Mouse (Mus musculus): Measurements from ENCODE around the gene Nfix.

Gene Nfix

DNA sequence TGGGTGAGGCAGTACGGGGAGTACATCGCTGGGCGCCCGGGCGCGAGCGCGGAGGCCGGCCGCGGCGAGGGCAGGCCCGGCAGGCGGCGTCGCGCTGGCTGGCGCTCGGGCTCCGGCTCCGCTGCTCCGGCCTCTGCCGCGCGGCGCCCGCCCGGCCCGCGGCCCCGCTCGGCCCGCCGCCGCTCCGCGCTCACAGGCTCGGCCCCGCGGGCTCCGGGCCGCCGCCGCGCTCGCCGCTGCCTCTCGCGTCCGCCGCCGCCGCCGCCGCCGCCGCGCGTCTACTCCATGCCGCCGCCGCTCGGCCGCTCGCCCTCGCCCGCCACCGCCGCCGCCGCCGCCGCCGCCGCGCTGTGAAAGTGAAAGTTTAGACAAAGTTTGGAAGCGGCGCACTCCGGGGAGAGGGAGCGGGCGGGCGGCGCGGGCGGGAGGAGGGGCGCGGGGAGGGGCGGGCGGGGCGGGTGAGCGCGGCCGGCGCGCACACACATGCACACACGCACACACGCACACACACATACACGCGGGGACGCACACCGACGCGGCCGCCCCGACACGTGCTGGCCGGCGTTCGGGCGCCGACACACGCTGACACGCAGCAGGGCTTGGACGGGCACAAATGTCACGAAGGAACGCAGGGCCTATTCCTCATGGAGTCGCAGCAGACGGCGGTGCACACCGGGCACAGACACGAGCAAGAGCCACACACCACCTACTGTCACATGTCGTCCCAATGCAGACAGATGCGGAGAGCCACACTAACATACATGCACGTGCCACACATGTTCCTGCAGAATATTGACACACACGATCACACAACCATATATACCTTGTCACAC lies at the start of gene Nfix:
TSS of gene Nfix (minus strand) at position 346 of the 833 bp plus-strand sequence.
- DNase-seq (ENCODE audit: low spot score) = peak; percentile 43

DNA sequence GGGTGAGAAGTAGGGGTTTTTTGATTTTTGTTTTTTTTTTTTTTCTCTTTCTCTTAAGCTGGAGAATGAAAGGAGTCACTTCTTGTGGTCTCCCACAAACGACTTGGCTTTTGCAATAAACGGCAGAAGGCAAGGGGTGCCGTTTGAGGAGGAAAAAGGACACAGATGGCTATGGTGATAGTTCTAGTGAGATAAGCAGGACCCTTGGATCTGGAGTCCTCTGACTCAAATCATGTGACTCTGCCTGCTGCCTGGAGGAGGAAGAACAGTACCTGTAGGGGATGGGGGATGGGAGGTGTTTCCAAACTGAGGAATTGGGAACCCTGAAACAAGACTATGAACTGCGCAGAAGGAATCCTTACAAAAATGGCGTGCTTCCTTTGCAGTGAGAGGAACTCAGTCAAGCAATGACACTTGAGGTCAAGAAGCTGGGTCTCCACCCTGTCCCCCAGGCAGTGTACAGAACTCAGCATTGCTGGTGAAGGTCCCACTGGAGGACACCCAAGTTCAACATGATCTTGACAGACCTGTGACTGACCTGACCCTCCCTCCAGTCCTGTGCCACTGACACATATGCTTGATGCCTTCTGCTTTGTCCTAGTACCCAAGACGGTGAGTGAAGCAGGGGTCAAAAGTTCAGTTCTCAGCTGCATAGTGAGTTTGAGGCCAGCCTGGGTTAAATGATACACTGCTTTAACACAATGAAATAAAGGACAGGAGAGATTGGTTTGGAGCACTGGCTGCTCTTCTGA lies 47.7 kb upstream of the Nfix start:
- peak; percentile 41 for DNase-seq (ENCODE audit: low spot score)

DNA sequence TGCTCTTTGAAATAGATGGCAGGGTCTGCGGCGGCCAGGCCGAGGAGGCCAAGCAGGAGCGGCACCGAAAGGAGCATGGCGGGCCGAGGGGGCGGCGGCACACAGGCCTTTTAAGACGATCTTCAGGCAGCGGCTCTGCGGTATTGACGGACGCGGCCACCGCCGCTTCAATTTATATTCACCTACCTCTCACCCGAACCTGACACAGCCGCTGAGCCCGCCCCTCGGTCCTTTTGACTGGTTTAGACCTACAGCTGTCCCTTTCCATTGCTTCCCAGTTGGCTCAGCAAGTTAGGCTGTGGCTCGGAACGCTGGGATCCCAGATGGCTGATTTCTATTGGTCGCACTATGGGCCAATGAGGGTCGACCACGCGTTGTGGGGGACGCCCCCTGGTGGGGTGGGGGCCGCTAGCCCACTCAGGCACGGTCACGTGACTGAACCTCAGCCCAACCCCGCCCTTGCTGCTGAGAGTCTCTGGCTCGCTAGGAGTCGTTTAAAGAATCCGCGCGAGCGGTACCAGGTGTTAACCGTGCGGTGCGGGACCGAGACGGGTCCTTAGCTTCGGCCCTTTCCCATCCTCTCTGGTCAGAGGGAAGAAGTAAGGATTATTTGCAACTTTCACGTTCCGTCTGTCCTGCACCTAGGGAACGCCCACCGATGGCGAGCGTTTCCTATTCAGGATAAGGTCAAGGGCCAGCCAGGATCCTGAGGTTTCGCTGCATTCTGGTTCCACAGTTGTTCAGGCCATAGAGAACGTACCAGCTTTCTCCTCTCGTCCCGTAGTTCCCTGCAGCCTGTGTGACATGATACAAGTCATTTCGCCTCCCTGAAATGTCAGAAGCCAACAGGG lies 46.8 kb upstream of the Nfix start, which contains the start of gene Calr:
TSS of gene Calr (minus strand) at position 213 of the 851 bp plus-strand sequence.
- DNase-seq (ENCODE audit: low spot score) = peak; percentile 100

DNA sequence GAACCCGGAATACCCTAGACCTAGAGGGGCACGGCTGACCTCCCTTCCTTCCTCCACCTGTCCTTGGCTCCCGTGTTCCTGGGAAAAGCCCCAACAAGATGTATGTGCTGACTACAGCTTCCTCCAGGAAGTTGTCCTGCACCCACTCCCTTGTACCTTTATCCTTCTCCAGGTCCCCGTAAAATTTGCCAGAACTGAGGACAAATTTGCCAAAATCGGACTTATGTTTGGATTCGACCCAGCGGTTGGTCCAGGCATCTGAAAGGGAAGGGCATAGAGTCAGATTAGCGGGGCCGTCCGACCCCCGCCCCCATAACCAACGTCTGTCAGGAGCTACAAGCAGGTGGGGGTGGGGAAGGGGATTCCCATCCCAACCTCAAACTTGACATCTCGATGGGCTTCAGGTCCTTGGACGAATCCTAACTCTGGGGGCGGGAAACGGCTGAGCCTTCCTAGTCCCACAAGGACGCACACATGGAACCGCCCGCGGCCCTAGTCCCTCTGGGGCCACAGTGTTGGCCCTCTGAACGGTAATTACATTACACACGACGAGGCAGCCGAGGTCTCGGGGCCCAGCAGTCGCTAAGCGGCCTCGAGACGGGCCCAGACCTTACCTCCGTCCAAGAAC lies 46.1 kb upstream of the Nfix start:
- DNase-seq (ENCODE audit: low spot score) = no peak

DNA sequence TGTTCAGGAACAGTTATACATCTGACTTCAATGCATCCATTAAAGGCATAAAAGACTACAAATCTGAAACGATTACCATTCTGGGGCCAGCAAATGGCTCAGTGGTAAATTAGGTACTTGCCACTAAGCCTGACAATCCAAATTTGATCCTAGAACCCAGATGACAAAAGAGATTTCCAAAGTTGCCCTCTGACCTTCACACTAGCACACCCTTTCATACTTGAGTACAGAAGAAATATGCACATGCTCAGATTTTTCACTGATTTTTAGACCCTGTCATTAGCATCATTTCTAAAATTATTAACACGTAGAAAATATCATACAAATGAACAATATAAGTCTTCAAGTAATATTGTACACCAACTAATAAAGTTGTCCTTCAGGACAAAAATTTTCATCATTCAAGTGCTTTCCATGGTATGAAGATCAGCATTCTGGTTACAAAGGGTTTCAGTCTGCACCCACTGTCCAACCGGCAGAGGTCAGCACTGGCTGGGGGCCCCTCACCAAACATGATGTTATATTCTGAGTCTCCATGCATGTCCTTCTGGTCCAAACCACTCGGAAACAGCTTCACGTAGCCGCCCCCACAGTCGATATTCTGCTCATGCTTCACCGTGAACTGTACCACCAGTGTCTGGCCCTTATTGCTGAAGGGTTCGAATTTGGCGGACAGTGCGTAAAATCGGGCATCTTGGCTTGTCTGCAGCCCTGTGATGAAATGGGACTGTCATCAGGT lies 45.4 kb upstream of the Nfix start:
- no peak for DNase-seq (ENCODE audit: low spot score)

DNA sequence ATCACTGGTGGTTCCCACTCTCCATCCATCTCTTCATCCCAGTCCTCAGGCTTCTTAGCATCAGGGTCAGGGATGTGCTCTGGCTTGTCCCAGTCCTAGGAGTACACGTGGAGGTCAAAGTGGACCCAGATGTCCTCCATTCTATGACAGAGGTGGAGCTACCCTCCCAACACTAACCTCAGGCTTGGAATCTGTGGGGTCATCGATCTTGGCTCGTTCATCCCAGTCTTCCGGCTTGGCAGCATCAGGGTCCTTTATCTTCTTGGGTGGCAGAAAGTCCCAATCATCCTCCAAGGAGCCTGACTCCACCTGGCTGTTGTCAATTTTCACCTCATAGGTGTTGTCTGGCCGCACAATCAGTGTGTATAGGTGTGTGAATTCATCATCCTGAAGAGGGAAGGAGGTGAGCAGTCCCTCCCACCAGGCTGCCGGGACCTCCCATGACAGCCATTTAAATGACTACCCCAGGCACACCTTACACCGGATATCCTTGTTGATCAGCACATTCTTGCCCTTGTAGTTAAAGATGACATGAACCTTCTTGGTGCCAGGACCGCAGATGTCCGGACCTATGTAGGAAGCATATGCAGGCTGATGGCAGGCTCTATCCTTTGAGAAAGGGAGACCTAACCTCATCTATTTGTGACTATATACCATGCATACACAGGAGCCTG lies 44.4 kb upstream of the Nfix start:
- DNase-seq (ENCODE audit: low spot score) = no peak

DNA sequence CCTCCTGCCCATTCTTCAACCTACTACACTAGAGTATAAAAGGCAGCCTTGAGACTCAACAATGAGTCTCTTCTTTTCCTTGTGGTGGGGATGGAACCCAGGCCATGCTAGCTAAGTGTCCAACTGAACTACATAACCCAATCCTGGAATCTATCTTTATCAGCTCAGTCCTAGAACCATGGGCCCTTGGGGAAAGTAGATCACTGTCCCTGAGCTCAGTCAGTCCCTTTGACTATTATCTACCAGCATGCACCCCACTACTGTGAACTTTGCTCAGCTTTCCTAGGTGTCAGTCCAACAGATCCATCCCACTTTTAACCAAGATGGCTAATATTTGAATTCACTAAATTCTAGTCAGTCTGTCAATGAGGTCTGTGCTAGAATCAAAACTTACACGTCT lies 41.4 kb upstream of the Nfix start:
- DNase-seq (ENCODE audit: low spot score) = no peak

DNA sequence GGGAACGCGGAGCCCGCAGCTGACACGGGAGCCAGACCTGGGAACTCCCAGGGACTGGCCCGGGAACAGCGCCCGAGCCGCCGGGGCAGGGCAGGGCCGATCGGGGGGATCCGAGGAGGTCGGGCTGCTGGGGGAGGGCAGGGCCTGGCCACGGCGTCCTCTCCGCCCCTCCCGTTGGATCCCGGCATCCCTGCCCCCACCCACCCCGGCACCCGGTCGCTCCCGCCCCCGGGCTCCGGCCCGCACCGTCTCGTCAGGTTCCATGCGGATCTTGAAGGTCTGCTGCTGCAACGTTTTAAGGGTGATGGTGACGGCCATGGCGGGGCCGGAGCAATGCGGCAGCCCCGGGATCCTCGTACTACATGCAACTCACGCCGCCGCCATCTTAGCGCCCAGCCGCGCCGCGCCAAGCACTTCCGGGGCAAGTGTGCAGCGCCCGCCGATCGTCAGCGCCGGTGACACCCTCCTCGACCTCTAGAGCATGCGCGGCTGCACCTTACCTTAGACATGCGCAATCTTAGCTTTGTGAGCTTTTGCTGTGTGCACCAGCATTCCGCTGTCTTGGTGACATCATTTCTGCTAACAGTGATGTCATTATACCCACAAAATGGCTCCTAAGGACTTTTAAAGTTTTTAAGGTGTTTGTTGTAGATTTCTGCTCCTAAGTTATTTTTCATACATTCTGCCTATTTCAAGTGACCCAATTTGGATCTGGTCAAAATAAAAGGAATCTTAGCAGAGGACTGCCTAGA lies 40.3 kb upstream of the Nfix start, which contains the start of gene Rad23a:
TSS of gene Rad23a (minus strand) at position 418 of the 752 bp plus-strand sequence.
- DNase-seq (ENCODE audit: low spot score) = peak; percentile 96

DNA sequence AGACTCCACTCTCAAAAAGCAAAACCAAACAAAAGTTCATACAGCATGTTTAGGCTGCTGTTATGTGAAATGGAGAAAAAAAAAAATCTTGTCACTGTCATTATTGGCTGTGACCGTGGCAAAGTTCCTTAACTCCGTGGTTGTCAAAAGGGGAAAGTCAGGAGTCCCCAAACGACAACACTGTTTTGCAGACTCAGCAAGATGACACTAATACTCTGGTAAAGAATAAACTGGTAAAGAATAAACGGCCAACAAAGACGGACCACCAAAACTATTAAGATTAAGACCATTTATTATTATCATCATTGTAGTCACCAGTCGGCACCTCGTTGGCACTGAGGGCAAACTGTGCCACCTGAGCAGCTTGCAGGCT lies 39.7 kb upstream of the Nfix start:
- DNase-seq (ENCODE audit: low spot score) = no peak

DNA sequence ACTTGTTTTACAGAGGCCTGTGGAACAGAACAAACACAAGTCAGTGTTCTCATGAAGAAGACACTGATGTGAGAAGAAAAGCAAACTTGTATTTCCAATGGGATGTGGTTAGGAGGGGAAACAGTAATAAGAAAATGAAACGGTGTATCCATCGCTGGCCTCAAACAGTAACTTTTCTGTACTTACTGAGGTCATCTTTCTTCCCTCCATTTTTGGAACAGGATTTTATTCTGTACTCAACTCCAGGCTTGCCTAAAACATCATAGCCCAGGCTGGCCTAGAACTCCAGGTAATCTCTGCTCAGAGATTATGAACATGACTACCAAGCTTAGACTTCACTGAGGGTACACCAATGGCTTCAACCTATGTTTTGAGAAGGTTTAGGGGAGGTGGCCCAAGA lies 39.3 kb upstream of the Nfix start:
- DNase-seq (ENCODE audit: low spot score) = no peak

DNA sequence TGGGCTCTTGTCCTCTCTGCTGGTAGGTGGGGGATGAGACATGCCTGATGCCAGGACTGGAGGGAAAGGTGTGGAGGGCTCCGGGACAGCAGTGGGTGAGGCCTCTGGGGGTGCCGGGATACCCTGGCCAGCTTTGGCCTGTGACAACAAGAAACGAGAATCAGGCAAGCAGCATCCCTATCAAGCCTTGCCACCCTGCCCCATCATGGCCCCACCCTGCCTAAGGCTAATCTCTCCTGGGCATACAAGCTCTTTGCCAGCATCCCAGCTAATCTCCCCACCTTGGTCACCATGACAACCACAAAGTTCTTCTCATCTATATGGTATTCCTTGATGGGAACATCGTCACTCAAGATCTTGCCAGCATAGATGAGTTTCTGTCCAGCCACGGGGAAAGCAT lies 38.4 kb upstream of the Nfix start:
- DNase-seq (ENCODE audit: low spot score) = no peak

DNA sequence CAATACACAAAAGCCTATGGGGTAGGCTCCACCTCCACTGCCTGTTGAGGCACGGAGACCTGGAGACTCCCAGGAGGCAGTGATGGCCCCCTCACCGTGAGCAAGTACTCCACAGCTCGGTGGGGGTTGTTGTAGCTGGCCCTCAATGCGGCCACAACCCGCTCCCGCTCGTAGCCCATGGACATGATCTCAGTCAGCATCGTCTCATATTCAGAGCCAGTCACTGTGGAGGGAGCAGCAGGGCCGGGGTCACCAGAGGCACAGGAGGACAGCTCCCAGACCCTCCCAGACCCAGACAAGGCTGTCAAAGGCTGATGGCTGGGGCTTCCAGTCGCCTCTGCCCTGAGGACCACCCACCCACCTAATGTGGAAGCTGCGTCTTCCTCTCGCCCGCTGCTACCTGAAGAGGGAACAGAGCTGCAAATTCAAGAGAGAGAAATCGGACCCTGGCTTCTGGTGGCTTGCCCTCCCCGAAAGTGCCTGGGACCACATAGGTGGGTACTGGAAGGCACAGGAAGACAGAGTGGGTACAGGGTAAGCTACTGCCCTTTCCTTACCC lies 37.8 kb upstream of the Nfix start:
- no peak for DNase-seq (ENCODE audit: low spot score)

DNA sequence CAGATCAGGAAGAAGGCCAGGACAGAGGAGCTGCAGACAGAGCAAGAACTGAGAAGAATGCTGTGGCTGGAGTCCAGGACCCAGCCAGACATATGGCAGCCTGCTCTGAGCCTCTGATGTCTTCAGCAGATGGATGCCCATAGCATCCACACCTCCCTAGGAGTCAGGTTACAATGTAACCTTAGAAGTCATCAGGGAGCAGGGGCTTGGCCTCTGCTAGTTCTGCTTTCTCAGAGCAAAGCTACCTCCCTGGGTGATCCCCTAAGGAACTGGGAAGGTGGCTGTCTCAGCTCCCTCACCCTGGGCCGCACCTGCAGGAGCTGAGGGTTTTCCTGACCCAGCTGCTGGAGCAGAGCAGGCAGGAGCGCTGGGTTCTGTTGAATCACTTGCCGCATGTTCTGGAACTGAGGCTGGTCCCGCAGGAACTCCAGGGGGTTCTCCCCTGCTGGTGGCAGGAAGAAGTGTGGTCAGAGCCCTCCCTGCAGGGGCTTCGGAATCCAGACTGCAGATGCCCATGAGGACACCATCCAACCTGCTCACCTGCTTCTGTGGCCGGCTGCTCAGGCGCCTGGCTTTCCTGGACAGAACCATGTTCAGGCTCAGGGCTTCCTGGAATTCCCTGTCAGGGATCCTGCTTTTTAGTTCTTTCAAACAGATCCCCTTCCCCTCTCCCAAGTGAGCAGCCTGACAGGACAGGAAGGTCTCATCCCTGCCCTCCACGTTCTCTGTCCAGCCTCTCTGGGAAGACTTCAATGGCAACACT lies 37.2 kb upstream of the Nfix start:
- no peak for DNase-seq (ENCODE audit: low spot score)

DNA sequence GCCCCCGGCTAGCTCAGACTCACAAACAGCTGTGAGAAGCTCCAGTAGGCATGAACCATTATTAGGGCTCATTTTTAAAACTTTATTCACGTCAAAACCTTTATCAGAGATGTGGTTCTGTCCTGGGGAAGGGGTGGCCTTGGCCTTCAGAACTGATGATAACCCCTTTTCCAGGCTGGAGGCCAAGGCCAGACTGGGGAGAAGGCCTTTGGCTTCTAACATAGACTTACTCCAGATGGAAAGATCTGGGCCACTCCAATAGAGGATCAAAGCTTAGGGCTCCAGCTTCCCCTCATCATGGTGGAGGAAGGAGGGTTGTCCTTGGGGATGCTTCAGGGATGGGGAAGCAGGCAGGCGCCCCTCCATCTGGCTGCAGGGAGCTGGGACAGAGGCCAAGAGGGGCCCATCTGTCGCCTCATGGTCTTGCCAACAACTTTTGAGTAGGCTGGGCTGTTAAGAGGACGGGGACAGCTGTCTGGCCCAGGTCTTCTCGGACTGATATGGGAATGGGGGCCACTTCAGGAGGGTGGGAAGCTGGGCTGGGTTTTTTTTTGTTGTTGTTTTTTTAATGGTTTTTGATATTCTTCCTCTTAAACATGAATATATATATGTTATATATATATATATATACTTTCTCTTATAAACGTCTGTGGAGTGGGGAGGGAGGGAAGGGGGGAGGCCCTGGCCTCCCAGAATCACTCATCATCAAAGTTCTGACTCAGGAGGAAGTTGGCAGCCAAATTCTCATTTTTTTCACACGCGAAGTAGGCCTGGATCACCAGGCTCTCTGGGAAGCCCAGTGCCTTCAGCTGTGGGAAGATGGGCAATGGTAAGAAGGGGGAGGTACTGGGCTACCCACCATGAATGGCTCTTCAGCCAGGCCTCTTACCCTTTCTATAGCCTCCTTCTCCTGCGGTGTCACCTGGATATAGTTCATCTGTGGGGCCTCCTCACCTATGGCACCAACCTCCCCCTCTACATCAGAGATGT lies 35.0 kb upstream of the Nfix start:
- no peak for DNase-seq (ENCODE audit: low spot score)

DNA sequence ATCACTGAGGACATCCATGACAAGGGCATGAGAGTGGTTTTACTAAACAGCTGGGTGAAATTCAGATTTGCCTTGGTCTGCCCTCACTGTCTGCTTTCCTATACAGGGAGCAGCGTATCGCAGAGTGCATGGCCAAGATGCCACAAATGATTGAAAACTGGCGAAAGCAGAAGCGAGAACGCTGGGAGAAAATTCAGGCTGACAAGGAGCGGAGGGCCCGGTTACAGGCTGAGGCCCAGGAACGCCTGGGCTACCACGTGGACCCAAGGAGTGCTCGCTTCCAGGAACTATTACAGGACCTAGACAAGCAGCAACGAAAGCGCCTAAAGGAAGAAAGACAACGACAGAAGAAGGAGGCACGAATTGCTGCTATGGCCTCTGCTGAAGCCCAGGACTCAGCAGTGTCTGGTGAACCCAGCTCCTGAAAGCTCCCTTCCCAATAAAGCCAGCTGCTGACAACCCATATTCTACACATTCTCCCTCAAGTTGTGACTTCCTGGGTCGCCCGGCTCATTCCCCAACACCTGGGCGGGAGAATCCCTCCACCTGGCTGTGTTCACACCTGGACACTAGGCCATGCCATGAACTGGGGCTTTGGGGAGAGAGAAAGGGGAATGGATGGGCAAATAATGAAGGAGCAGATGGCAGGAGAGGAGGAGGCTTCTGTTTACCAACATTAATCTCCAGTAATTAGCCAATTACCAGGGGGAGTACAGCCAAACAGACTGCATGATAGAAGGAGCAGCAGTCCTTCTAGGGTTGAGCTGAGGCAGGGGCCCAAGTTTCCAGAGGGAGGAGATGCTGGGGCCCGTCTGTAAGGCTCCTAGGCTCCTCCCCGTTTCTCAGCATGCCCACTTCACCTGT lies 34.1 kb upstream of the Nfix start:
- DNase-seq (ENCODE audit: low spot score) = no peak

Data from T-cell, adult 2 months (primary cell).